Mouse (Mus musculus) testis, adult 2 months (tissue): ENCODE results near the gene Mfsd14a.
"Not testable (repeated sequence)": the region's sequence is repeated elsewhere in the genome, so short reads cannot be mapped to it uniquely, and the experiment has no call there.

Source experiments
- CTCF ChIP-seq: fragments of 200-500 bp; IDR thresholded peaks from 2 replicates; pipeline ENCODE4 v1.5.1; 2012; ENCODE audit warnings: low read depth, mild to moderate bottlenecking, inconsistent platforms, low read length, moderate library complexity; ENCODE audit not compliant: control insufficient read depth, insufficient read depth, insufficient replicate concordance
- POLR2A ChIP-seq: fragments of 200-500 bp; IDR thresholded peaks from 2 replicates; pipeline ENCODE4 v1.6.1; 2012; ENCODE audit warnings: low read depth, mild to moderate bottlenecking, inconsistent platforms, low read length, moderate library complexity; ENCODE audit not compliant: control insufficient read depth

DNA sequence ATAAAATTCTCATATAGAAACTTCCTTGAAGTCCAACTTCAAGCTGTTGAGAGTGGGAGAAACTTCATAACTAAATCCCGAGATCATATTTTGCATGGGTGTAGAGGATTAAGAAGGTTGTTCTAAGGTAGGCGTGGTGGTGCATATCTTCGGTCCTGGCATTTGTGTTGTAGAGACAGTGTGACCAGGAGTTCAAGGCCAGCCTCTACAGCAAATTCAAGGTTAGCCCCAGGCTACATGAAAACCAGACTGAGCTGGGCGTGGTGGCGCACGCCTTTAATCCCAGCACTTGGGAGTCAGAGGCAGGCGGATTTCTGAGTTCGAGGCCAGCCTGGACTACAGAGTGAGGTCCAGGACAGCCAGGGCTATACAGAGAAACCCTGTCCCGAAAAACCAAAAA, 1.8 kb upstream of the Mfsd14a start:
- TF ChIP-seq POLR2A, CTCF: not testable (repeated sequence)
